Mouse (Mus musculus) cortical plate, adult 2 months (tissue): ENCODE results near the gene Prkcd.

ENCODE experiments used
- CTCF ChIP-seq: fragments of 200-500 bp; IDR thresholded peaks from 2 replicates; pipeline ENCODE4 v1.5.1; 2011; ENCODE audit warnings: mild to moderate bottlenecking, control low read depth, low read length; ENCODE audit not compliant: insufficient read depth; ENCODE audit errors: extremely low read depth
- POLR2A ChIP-seq: fragments of 200-500 bp; IDR thresholded peaks from 2 replicates; pipeline ENCODE4 v1.6.1; 2011; ENCODE audit warnings: mild to moderate bottlenecking, low read length, control low read depth; ENCODE audit not compliant: insufficient read depth; ENCODE audit errors: extremely low read depth

GRCm38 (mm10) chr14:30551981-30552380 lies 74.0 kb downstream of the Prkcd start:
- TF ChIP-seq POLR2A (no peak), CTCF (no peak)
